Mouse (Mus musculus) liver, embryonic 16.5 days (tissue): ENCODE measurements around the gene Elmod1. TPM values are rescaled to one million over a fixed set of nuclear protein-coding genes. Genes with fewer than 3 reads are reported as not detected.

Source experiments
- ATAC-seq: fragments of 200-750 bp; cut with Nextera tagmentation; 2 replicates; pipeline ENCODE4 v1.8.0; 2017; ENCODE audit warnings: low read depth, mild to moderate bottlenecking, moderate number of reproducible peaks, moderate library complexity
- H3K27ac ChIP-seq: fragments of 300-500 bp; sonication (generic); 2 replicates; pipeline ENCODE4 v1.5.1; 2014; ENCODE audit warnings: mild to moderate bottlenecking, low read length
- H3K27me3 ChIP-seq: fragments of 300-500 bp; sonication (generic); 2 replicates; pipeline ENCODE4 v1.6.1; 2014; ENCODE audit warnings: low read depth, low read length, mixed read lengths; ENCODE audit not compliant: control insufficient read depth, insufficient read depth
- H3K36me3 ChIP-seq: fragments of 300-500 bp; sonication (generic); 2 replicates; pipeline ENCODE4 v1.6.1; 2014; ENCODE audit warnings: mild to moderate bottlenecking; ENCODE audit not compliant: control insufficient read depth, insufficient read depth
- H3K4me1 ChIP-seq: fragments of 300-500 bp; sonication (generic); 2 replicates; pipeline ENCODE4 v1.6.1; 2014; ENCODE audit warnings: low read depth, low read length, mixed read lengths; ENCODE audit not compliant: control insufficient read depth
- H3K4me2 ChIP-seq: fragments of 300-500 bp; sonication (generic); 2 replicates; pipeline ENCODE4 v1.6.1; 2014; ENCODE audit warnings: low read depth, low read length, mixed read lengths
- H3K4me3 ChIP-seq: fragments of 300-500 bp; sonication (generic); 2 replicates; pipeline ENCODE4 v1.5.1; 2014; ENCODE audit warnings: low read depth, mild to moderate bottlenecking, low read length
- H3K9ac ChIP-seq: fragments of 300-500 bp; sonication (generic); 2 replicates; pipeline ENCODE4 v1.6.1; 2014; ENCODE audit warnings: low read depth, low read length
- H3K9me3 ChIP-seq: fragments of 300-500 bp; sonication (generic); replicated peaks from 2 replicates; pipeline ENCODE4 v1.6.1; 2016; ENCODE audit warnings: low read length; ENCODE audit not compliant: control insufficient read depth
- WGBS: fragments of 180-500 bp; shearing (Covaris S2); extraction: QIAGEN DNeasy Blood & Tissue Kit; methylation state at CpG from one replicate; pipeline ENCODE4 v1.1.7; 2014; ENCODE audit not compliant: insufficient replicate concordance; 5-methylcytosine and 5-hydroxymethylcytosine counted together
- polyA plus RNA-seq: library from polyadenylated mRNA; unstranded; fragments of >200 nt; fragmentation: Nextera tagmentation; extraction: Ambion mirVana; gene quantifications from 2 replicates; pipeline ENCODE4 v1.2.1, GENCODE M21; 2015

The Elmod1 gene
- polyA plus RNA-seq, 1 experiment from 2014 or later, result 0.12 TPM

- Histone ChIP-seq H3K4me2 (no peak overlapping the region), H3K9me3 (no peaks in the 10 kb centered on the region), H3K4me1 (no peaks in the 10 kb centered on the region), H3K27ac (no peak overlapping the region), H3K4me3 (no peak overlapping the region), H3K9ac (no peak overlapping the region), H3K36me3 (no peaks in the 10 kb centered on the region), H3K27me3 (no peaks in the 10 kb centered on the region)
- ATAC-seq, result no peak
- WGBS, result 32% methylated on average over 7 of the region's 7 CpGs
These were observed 44.2 kb downstream of the Elmod1 start for GRCm38 (mm10) chr9:53930906-53931305.

- no peaks in the 10 kb centered on the region for H3K4me1 ChIP-seq
- ATAC-seq, result no peak
- H3K9ac ChIP-seq, result no peak overlapping the region
- H3K4me2 ChIP-seq, result no peak overlapping the region
- H3K27me3 ChIP-seq, result no peaks in the 10 kb centered on the region
- no peak overlapping the region for H3K27ac ChIP-seq
- H3K4me3 ChIP-seq, result no peak overlapping the region
- no peaks in the 10 kb centered on the region for H3K36me3 ChIP-seq
- 69% methylated on average over 1 of the region's 1 CpGs for WGBS
- H3K9me3 ChIP-seq, result no peaks in the 10 kb centered on the region
These were observed 54.0 kb downstream of the Elmod1 start for GRCm38 (mm10) chr9:53921061-53921460.

GRCm38 (mm10) chr9:53915929-53916721, 59.0 kb downstream of the Elmod1 start:
- H3K9ac ChIP-seq, result no peak overlapping the region
- H3K4me2 ChIP-seq, result no peak overlapping the region
- no peak overlapping the region for H3K27ac ChIP-seq
- no peaks in the 10 kb centered on the region for H3K36me3 ChIP-seq
- H3K4me3 ChIP-seq, result no peak overlapping the region
- 58% methylated on average over 10 of the region's 10 CpGs for WGBS
- no peaks in the 10 kb centered on the region for H3K4me1 ChIP-seq
- ATAC-seq, result no peak
- no peaks in the 10 kb centered on the region for H3K9me3 ChIP-seq
- no peaks in the 10 kb centered on the region for H3K27me3 ChIP-seq

GRCm38 (mm10) chr9:53910823-53911222, 64.3 kb downstream of the Elmod1 start:
- no peaks in the 10 kb centered on the region for H3K4me1 ChIP-seq
- H3K27ac ChIP-seq, result no peak overlapping the region
- H3K9me3 ChIP-seq, result no peaks in the 10 kb centered on the region
- no peak for ATAC-seq
- H3K9ac ChIP-seq, result no peak overlapping the region
- 51% methylated on average over 2 of the region's 2 CpGs for WGBS
- no peaks in the 10 kb centered on the region for H3K27me3 ChIP-seq
- H3K4me2 ChIP-seq, result no peak overlapping the region
- no peaks in the 10 kb centered on the region for H3K36me3 ChIP-seq
- H3K4me3 ChIP-seq, result no peak overlapping the region

- no peak overlapping the region for H3K9ac ChIP-seq
- no peaks in the 10 kb centered on the region for H3K27me3 ChIP-seq
- no peaks in the 10 kb centered on the region for H3K4me1 ChIP-seq
- H3K9me3 ChIP-seq, result no peaks in the 10 kb centered on the region
- no peak overlapping the region for H3K4me3 ChIP-seq
- no peak for ATAC-seq
- WGBS, result 66% methylated on average over 5 of the region's 5 CpGs
- H3K27ac ChIP-seq, result no peak overlapping the region
- no peaks in the 10 kb centered on the region for H3K36me3 ChIP-seq
- H3K4me2 ChIP-seq, result no peak overlapping the region
These were observed 64.8 kb downstream of the Elmod1 start for GRCm38 (mm10) chr9:53910331-53910730.

GRCm38 (mm10) chr9:53906798-53907197, 68.3 kb downstream of the Elmod1 start:
- WGBS, result 65% methylated on average over 10 of the region's 10 CpGs
- Histone ChIP-seq H3K27me3 (no peaks in the 10 kb centered on the region), H3K27ac (no peak overlapping the region), H3K9ac (no peak overlapping the region), H3K4me3 (no peak overlapping the region), H3K4me2 (no peak overlapping the region), H3K9me3 (no peaks in the 10 kb centered on the region), H3K36me3 (no peaks in the 10 kb centered on the region), H3K4me1 (no peaks in the 10 kb centered on the region)
- ATAC-seq, result no peak

- ATAC-seq, result no peak
- Histone ChIP-seq H3K9ac (no peak overlapping the region), H3K4me3 (no peak overlapping the region), H3K27me3 (no peaks in the 10 kb centered on the region), H3K36me3 (no peaks in the 10 kb centered on the region), H3K9me3 (no peaks in the 10 kb centered on the region), H3K4me1 (no peaks in the 10 kb centered on the region), H3K4me2 (no peak overlapping the region), H3K27ac (no peak overlapping the region)
- 25% methylated on average over 3 of the region's 3 CpGs for WGBS
These were observed 69.7 kb downstream of the Elmod1 start for GRCm38 (mm10) chr9:53905418-53905817.

- WGBS, result 63% methylated on average over 7 of the region's 7 CpGs
- Histone ChIP-seq H3K9ac (no peak overlapping the region), H3K36me3 (no peaks in the 10 kb centered on the region), H3K4me2 (no peak overlapping the region), H3K9me3 (no peaks in the 10 kb centered on the region), H3K27ac (no peak overlapping the region), H3K27me3 (no peaks in the 10 kb centered on the region), H3K4me3 (no peak overlapping the region), H3K4me1 (no peaks in the 10 kb centered on the region)
- no peak for ATAC-seq
These were observed 71.8 kb downstream of the Elmod1 start for GRCm38 (mm10) chr9:53903215-53903842.

GRCm38 (mm10) chr9:53899836-53900235, 75.3 kb downstream of the Elmod1 start:
- no peaks in the 10 kb centered on the region for H3K36me3 ChIP-seq
- H3K4me1 ChIP-seq, result no peaks in the 10 kb centered on the region
- ATAC-seq, result no peak
- H3K9ac ChIP-seq, result no peak overlapping the region
- H3K27me3 ChIP-seq, result no peaks in the 10 kb centered on the region
- no peaks in the 10 kb centered on the region for H3K9me3 ChIP-seq
- H3K27ac ChIP-seq, result no peak overlapping the region
- H3K4me3 ChIP-seq, result no peak overlapping the region
- WGBS, result 70% methylated on average over 6 of the region's 6 CpGs
- no peak overlapping the region for H3K4me2 ChIP-seq
